Mouse (Mus musculus) ZHBTc4 (cell line): ENCODE results near the gene Gm45808.

Experiments used
- DNase-seq: peaks from one replicate; pipeline ENCODE4 v3.0.0-alpha.2; 2011; ENCODE audit warnings: low read depth, low spot score

Gene Gm45808

DNA sequence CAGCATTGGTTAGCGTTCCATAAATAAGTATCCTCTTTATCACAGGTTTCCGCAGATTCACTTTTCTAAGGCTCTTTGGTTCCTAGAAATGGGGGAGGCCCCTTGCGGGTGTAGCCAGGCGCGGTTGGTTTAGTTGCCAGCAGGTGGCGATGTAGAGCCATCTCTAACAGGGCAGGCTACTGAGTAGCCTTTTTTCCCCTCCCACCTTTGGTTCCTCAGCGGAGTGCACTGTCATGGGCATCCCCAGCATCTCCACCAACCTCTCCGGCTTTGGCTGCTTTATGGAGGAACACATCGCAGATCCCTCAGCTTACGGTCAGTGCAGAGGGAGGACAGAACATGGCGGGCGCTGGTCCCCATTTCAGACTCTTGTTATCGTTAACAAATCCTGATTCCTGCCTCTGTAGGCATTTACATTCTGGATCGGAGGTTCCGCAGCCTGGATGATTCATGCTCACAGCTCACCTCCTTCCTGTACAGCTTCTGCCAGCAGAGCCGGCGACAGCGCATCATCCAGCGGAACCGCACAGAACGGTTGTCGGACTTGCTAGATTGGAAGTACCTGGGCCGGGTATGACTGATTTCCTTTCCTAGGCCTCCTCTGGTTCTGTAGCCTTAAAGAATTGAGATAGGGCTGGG is 35.1 kb downstream of the Gm45808 start:
- peak; percentile 92 for DNase-seq

DNA sequence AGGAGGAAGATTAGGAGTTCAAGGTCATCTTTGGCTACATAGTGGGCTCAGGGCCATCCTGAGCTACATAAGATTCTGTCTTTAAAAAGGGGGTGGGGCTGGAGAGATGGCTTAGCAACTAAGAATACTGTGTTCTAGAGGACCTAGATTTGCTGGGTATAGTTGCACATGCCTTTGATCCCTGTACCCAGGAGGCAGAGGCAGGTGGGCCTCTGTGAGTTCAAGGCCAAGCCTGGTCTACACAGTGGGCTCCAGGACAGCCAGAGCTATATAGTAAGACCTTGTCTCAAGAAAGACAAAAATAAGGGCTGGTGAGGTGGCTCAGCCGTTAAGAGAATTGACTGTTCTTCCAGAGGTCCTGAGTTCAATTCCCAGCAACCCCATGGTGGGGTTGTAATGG is 36.6 kb downstream of the Gm45808 start:
- no peak for DNase-seq

DNA sequence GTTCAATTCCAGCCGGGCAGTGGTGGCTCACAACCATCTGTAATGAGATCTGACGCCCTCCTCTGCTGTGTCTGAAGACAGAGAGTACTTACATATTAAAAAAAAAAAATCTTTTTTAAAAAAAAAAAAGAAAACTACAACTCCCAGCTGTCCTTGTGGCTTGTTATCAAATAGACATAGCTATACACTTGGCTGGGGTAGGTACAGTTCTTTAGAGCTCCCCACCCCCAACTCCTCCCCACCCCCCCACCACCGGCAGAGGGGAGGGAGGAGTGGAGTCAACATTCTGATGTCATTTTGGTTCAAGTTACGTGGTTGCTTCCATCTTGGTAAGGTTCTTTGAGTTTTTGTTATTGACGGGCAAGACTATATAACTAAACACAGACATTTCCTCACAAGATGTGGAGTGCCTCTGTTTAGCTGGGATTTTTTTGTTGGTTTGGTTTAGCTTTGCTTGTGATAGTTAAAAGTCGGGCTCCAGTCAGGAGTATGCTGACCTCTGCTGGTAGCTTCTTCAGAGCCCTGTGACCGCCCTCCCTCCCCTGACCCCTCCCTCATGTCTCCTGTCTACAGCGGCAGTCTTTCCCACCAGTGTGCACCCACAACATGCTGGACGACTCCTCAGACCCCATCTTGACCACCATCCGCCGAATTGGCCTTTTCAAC is 39.2 kb downstream of the Gm45808 start:
- peak; percentile 68 for DNase-seq

DNA sequence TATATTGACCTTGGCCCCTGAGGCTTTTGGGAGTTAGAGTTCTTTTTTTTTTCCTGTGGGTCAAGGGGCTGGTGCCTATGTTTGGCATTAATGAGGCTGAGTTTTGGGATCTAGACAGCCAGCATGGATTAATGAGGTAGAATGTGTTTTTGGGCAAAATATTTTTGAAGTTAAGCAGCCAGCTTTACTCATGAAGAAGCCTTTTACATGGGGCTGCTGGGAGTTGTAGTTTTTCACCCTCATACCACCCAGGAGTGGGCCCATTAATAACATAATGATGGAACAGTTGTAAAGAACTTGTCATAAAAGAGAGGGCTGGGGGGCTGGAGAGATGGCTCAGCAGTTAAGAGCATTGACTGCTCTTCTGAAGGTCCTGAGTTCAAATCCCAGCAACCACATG is 40.0 kb downstream of the Gm45808 start:
- DNase-seq, result no peak

DNA sequence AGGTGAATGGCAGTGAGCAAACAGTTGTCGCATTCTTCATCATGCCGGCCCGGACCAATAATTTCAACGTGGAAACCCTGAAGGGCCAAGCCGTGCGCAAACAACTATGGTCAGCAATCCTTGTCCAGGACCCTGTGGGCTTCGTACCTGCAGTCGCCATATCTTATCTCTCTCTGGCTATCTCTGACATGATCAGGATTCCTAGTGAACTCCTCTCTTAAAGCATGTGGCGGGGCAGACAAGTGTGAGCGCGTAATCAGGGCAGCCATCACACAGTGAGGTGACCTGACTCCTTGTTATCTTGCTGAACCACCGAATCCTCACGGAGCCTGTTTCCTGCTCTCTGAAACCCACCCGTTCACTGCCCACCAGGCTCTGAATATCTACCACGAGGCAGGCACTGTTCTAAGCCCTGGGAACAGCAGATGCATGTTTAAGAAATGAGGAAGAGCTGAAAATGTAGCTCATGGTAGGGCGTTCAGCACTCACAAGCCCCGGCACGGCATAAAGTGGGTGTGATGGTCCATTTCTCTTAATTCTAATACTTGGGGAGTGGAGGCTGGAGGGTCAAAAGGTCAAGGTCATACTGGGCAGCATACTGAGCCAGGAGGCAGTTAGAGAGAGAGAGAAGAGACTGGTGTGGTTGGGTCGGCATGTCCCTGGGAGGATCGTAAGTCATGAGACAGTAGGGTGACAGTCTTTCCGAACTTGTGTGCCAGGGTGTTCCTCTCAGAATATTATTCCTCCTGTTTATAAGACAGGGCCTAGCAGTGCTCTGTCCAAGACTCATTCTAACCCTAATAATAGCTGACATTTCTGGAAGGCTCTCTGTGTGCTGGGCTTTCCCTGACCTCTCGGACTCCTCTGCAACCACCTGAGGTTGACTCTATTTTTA is 42.8 kb downstream of the Gm45808 start:
- no peak for DNase-seq

DNA sequence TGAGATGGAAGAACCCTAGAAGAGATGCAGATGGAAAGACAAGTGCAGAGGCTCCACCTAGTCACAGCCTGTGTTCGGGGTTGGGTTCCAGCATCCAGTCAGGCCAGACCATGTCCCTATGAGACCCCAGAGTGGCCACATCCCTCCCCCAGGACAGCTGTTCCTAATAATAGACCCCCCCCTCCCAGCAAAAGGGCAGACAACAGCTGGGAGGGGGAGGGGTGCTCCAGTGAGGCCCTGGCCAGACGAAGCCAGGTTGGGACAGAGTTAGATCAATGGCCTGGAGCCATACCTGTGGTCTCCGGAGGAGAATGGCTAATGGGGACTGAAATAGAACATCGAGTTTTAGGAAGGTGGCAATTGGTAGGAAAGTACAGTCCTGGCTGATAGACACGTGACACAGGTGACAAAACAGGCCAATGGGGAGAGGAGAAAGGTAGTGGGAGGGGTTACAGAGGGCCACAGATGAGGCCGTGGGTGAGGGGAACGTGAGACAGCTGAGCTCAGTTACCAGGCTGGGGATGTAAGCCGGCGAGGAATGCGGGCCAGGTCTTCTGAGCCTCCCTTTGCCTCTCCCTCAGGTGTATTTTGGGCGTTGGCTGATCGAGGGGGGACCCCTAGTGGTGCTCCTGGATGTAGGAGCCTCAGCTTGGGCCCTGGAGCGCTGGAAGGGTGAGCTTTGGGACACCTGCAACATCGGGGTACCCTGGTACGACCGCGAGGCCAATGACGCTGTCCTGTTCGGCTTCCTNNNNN is 48.9 kb downstream of the Gm45808 start, which contains the start of gene Ruvbl2:
Ruvbl2 (minus strand) TSS at position 576 of the 756 bp plus-strand sequence.
- DNase-seq, result peak; percentile 82

DNA sequence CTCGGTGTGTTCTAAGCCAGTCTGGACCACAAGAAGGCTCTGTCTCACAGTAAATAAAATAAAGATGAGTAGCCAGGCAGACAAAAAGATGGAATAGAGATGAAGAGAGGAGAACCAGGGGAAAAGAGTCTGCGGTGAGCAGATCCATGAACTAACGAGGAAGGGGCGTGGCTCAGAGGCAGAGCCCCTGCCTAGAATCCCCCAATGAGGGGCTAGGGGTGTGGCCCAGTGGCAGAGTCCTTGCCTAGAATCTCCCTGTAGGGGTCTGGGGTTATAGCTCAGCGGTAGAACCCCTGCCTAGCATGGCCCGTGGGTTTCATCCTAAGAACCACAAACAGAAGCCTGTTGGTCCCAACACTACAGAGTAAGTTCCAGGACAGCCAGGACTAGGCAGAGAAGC is 49.6 kb downstream of the Gm45808 start:
- DNase-seq, result peak; percentile 77

DNA sequence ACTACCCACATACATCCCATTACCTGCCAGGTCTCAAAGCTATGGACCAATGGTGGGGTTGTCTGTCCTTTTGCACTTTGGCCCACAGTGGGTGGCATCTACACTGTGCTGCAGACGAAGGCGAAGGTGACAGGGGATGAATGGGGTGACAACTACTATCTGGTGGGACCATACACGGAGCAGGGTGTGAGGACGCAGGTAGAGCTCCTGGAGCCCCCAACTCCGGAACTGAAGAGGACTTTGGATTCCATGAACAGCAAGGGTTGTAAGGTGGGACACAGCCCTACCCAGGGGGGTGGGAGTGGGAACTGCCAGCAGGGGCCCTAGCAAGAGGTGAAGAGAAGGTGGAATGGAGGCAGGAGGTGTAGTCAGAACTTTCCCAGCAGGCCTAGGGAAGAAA is 50.2 kb downstream of the Gm45808 start:
- DNase-seq, result no peak

DNA sequence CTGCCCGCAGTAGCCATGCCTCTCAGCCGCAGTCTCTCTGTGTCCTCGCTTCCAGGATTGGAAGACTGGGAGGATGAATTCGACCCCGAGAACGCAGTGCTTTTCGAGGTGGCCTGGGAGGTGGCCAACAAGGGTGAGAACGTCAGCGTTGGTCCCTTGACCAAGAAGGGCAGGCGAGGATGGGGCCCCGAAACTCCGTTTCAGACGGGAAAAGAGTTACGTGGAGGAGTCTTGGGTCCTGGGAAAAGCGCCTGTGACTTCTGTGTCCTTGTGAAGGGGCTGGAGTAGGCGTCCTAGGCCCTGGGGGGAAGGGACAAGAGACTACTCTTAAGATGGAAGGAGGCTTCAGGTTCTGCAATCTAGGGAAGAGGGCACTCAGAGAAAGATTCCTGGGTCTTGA is 51.6 kb downstream of the Gm45808 start:
- no peak for DNase-seq

DNA sequence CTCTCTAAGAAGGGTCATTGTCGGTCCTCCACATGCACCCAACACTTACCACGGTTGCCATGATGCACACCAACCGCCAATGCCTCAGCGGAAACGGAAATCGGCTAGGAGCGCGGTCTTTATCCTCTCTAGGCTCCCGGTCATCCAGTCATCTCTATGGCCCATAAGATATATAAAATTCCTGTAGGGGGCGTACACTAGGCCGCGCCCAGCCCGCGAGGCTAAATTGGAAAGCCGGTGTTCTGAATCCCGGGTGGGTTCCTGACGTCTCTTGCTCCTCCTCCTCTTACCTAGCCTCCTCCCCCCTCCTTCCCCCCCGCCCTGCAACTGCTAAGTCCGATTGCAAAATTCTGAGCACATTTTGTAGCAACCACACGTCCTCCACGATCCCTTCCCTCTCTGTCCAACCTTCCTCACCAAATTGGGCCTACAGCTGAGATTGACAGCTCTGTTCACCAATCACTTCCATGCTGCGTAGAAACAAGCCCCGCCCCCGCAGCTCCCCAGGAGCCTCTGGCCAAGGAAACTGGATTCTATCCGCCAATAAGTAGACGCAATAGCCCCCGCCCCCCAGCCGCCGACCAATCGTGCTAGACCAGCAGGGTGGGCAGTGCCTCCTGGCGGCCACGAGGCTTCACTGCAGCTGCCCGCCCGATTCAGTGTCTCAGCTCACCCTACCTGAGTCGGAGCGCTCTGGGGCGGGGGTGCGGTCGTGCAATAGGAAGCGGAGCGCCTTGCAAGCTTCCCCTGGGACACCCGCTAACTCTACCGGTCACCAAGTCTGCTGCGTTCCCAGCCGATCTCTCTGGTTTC is 52.2 kb downstream of the Gm45808 start, which contains the start of gene Gys1:
Gys1 (plus strand) TSS at position 642 of the 813 bp plus-strand sequence.
- DNase-seq, result peak; percentile 100

DNA sequence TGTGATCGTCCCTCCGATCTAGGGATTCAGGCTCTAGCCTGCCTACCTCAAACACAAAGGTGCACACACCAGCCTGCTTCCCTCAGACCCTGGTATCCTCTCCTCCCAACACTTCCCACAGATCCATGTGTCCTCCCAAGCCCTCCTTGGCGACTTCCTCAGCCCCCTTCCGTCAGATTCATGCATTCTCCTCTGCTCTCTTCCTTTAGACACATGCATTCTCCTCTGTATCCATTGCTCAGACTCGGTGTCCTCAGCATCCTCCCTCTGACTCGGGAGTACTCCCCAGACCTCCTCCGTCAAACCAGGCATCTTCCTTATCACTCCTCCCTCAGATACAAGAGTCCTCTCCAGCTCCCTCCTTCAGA is 52.8 kb downstream of the Gm45808 start:
- DNase-seq, result no peak

DNA sequence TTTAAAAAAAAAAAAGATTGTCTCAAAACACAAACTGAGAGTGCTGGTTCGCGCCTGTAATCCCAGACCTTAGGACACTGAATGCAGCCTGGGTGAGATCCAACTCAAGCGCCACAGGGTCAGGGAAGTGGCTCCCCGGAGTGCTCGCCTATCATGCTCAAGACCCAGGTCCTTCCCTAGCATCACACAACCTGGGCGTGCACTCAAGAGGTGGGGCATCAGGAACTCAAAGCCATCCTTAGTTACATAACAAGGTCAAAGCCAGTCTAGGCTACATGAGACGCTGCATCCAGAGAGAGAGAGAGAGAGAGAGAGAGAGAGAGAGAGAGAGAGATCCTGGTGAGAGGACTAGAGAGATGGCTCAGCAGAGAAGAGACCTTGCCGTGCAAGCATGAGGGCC is 60.1 kb downstream of the Gm45808 start:
- DNase-seq, result no peak

DNA sequence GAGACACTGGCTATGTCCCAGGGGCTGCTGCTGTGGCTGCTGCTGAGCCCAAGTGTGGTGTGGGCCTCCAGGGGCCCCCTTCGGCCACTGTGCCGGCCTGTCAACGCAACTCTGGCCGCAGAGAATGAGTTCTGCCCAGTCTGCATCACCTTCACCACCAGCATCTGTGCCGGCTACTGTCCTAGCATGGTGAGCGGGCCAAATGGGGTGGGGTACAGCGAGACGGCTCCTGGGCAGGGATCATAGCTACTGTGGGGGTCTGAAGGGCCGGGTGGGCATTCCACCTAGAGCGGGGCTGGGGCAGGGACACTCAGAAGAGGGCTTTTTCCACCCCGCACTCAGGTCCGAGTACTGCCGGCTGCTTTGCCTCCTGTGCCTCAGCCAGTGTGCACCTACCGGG is 65.4 kb downstream of the Gm45808 start:
- DNase-seq, result no peak

DNA sequence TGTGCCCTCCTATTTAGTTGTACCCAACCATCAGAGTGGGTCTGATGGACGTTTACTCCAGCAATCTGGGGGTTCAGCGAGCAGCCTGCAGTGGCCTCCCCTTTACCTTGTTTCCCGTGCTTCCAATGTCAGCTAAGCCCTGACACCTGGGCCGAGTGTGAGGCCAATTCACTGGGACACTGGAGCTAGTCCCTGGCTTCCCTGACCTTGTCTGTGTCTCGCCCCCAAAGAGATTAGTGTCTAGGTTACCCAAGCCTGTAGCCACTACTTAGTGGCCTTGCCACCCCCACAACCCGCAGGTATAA is 66.0 kb downstream of the Gm45808 start, which contains the start of gene Lhb:
Lhb (plus strand) TSS at position 206 of the 305 bp plus-strand sequence.
- DNase-seq, result no peak

DNA sequence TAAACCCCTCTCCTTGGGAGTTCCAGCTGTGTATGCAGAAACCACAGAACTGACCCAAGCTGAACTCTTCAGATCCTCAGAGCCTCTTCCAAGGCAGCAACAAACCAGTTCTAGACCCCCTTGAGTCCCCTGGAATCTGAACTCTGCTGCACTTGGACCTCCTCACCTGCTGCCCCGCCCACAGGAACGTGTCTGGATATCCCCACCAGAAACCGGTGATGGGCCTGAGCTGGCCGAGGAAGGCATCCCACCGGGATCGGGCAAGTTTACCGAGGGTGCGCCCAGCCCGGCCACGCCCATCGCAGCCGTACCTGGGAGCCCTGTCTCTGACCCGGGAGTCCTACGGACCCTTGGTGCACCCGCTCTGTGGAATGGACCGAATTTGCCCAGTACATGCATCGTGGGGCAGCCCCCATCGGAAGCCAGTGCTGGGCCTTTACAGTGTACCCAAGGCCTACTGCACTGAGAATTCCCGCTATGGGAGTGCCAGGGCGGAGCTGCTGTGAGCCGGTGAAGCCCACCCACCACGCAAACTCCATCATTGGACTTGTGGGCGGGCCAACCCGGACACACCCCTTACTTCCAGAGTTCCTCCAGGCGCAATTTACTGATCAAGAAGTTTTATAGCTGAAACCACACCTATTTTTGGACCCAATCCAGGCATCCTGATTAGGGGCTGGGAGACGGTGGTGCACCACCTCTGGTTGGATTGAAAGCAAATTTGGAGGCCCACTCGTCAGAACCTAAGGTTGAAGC is 66.6 kb downstream of the Gm45808 start:
- DNase-seq, result peak; percentile 89

DNA sequence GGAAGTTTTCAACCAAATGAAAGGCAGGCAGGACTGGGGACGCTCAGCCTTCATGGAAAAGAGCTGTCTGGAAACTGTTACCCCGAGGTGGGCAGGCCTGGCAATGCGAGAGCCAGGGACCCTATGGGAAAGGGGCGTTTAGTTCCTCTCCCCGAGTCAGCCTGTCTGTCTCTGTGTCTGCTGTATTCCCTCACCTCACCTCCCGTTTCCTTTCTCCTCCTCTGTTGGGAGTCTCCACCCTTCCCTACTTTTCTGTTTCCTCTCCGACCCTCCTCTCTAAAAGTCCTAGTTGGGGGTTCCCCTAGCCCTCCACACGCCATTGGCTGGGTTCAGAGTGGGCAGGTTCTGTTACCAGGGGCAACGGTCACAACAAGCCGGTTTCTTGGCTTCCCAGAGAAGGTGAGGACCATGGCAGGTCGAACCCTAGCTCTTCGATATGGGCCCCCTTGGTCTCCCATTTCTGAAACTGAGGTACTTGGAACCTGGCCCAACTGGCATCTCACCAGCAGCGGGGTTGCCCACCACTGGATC is 68.6 kb downstream of the Gm45808 start:
- DNase-seq, result no peak
